Mouse (Mus musculus): Measurements from ENCODE around the gene Wipf1. TPM values are rescaled to one million over a fixed set of nuclear protein-coding genes. Genes with fewer than 3 reads are reported as not detected.
A peak's percentile ranks its signal among the peaks of the same experiment; 100 is the strongest.
"Not testable (repeated sequence)": the region's sequence is repeated elsewhere in the genome, so short reads cannot be mapped to it uniquely, and the experiment has no call there.

The Wipf1 gene
- 1 to 10 TPM; 7.9 to 9.0 TPM for total RNA-seq (2021)

GRCm38 (mm10) chr2:73529356-73530330, at the start of gene Wipf1:
Gene Wipf1, minus strand, starts transcription at chr2:73529734.
- peak; percentile 72 to 74 for DNase-seq

GRCm38 (mm10) chr2:73579168-73579567, 49.6 kb upstream of the Wipf1 start:
- no peak for DNase-seq

GRCm38 (mm10) chr2:73574418-73574817, 44.9 kb upstream of the Wipf1 start:
- DNase-seq = no peak

GRCm38 (mm10) chr2:73573556-73573955, 44.0 kb upstream of the Wipf1 start:
- no peak for DNase-seq

- DNase-seq = peak; percentile 87 to 89
These were observed 43.2 kb upstream of the Wipf1 start for GRCm38 (mm10) chr2:73572539-73573372.

- no peak for DNase-seq
These were observed 42.4 kb upstream of the Wipf1 start for GRCm38 (mm10) chr2:73571901-73572300.

GRCm38 (mm10) chr2:73571304-73571703, 41.8 kb upstream of the Wipf1 start:
- no peak for DNase-seq

GRCm38 (mm10) chr2:73566989-73567605, 37.6 kb upstream of the Wipf1 start:
- DNase-seq = peak in 1 of 2 experiments; percentile 59

GRCm38 (mm10) chr2:73566162-73566561, 36.6 kb upstream of the Wipf1 start:
- DNase-seq = no peak

GRCm38 (mm10) chr2:73563690-73564089, 34.2 kb upstream of the Wipf1 start:
- DNase-seq = no peak

- no peak for DNase-seq
These were observed 33.1 kb upstream of the Wipf1 start for GRCm38 (mm10) chr2:73562656-73563055.

GRCm38 (mm10) chr2:73561665-73562063, 32.1 kb upstream of the Wipf1 start:
- DNase-seq = no peak

- DNase-seq = no peak
These were observed 31.5 kb upstream of the Wipf1 start for GRCm38 (mm10) chr2:73560899-73561664.

- no peak for DNase-seq
These were observed 30.9 kb upstream of the Wipf1 start for GRCm38 (mm10) chr2:73560445-73560844.

- DNase-seq = no peak
These were observed 28.4 kb upstream of the Wipf1 start for GRCm38 (mm10) chr2:73557956-73558355.

GRCm38 (mm10) chr2:73557061-73557460, 27.5 kb upstream of the Wipf1 start:
- not testable (repeated sequence) for DNase-seq

GRCm38 (mm10) chr2:73554389-73554788, 24.9 kb upstream of the Wipf1 start:
- DNase-seq = no peak

- no peak for DNase-seq
These were observed 23.4 kb upstream of the Wipf1 start for GRCm38 (mm10) chr2:73552926-73553325.

- DNase-seq = no peak
These were observed 21.2 kb upstream of the Wipf1 start for GRCm38 (mm10) chr2:73550725-73551124.

- DNase-seq = no peak
These were observed 19.0 kb upstream of the Wipf1 start for GRCm38 (mm10) chr2:73548542-73548941.

GRCm38 (mm10) chr2:73547256-73547655, 17.7 kb upstream of the Wipf1 start:
- DNase-seq = no peak

- DNase-seq = no peak
These were observed 16.0 kb upstream of the Wipf1 start for GRCm38 (mm10) chr2:73545556-73545955.
